Mouse (Mus musculus) liver, embryonic 14 days (tissue): Measurements from ENCODE around the gene Ppm1g. TPM values are rescaled to one million over a fixed set of nuclear protein-coding genes. Genes with fewer than 3 reads are reported as not detected.

Source experiments
- polyA plus RNA-seq: library from polyadenylated mRNA; depleted of rRNA; stranded (reverse); fragments of >200 nt; gene quantifications from 2 replicates; pipeline ENCODE4 v1.2.3, GENCODE M21; 2012; rRNA removed

Gene Ppm1g
- polyA plus RNA-seq: 123 and 129 TPM in 2 replicates

GRCm38 (mm10) chr5:31220448-31221303, at the start of gene Ppm1g:
Gene Ppm1g, minus strand, starts transcription at chr5:31220687.

DNA sequence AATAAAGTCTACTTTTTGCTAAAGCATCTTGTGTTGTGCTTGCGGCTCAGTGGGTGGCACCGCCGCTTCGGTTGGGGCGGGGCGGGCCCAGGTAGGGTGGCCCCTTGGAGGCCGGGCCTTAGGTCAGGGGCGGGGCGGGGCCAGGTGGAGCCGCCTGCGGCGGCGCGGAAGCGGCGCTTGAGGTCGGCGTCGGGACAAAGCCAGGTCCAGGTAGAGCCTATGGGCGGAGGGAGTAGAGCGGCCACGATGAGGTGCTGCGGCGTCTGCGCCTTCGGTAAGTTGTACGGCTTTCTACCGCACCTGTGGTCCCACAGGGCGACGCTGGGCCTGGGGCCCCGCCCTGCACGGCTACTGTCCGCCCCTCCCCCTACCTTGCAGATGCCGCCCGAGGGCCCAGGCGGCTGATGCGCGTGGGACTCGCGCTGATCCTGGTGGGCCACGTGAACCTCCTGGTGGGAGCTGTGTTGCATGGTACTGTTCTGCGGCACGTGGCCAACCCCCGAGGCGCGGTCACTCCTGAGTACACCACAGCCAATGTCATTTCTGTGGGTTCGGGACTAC, 31.1 kb upstream of the Ppm1g start, which contains the start of gene Krtcap3:
TSS of gene Krtcap3 (plus strand) at position 151 of the 561 bp plus-strand sequence.

GRCm38 (mm10) chr5:31240637-31241521, 20.4 kb upstream of the Ppm1g start, which contains the start of the genes Nrbp1 and Gm9970:
Gene Nrbp1, plus strand, starts transcription at chr5:31240864.
Gene Gm9970, minus strand, starts transcription at chr5:31241232.

DNA sequence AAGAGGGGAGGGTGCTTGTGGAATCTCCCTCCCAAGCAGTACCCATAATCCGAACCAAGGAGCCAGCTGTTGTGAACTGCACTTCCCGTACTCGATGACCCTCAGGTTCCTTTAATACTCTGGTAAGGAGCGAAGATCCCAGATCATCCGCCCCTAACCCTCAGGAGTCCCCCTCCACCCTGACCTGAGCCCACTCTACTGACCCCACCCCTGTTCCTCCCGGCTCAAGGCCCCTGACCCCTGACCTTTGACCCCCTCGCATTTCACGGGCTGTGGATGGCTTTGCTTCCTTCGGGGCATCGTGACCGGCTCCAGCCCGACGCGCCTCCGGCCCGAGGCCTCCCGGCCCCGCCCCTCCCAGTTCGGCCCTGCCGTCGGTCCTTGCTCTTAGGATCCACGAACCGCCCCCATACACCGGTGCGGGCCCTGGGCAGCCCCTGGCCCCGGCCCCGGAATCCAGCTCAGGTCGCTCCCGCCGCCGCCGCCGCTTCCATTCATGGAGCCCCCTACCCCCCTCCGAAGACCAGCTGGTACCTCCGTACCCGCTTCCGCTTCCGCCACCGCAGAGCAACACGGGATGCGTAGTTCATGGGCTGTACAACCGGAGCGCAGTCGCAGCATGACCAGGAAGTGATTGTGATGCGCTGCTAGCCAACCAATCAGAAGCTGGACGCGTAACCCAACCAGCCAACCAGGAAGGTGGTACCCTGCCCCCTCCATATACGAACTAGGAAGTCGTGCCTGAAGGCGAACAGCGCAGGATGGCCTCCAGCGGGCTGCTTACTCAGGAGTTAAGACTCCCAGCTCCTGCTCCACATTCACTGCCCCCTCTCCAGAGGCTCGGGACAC, 18.5 kb downstream of the Ppm1g start, which contains the start of gene Zfp513:
TSS of gene Zfp513 (minus strand) at position 562 of the 849 bp plus-strand sequence.

GRCm38 (mm10) chr5:31192939-31193630, 27.4 kb downstream of the Ppm1g start, which contains the start of the genes Snx17 and Eif2b4:
Gene Snx17, plus strand, starts transcription at chr5:31193227.
Gene Eif2b4, minus strand, starts transcription at chr5:31193430.

GRCm38 (mm10) chr5:31179766-31180630, 40.5 kb downstream of the Ppm1g start, which contains the start of the genes Gm29609 and Gtf3c2:
Gene Gm29609, minus strand, starts transcription at chr5:31179911.
Gene Gtf3c2, minus strand, starts transcription at chr5:31180144.

GRCm38 (mm10) chr5:31154152-31154553, 66.3 kb downstream of the Ppm1g start, which contains the start of gene Mpv17:
Gene Mpv17, minus strand, starts transcription at chr5:31154251.

Other genes starting within 250 kb of the Ppm1g start
- 26.4 and 31.3 TPM in 2 replicates for gene Atraid, start 172.4 kb downstream of the Ppm1g start, polyA plus RNA-seq
- 4.0 and 4.7 TPM in 2 replicates for gene Slc5a6, start 171.8 kb downstream of the Ppm1g start, polyA plus RNA-seq
- gene Cad, start 165.9 kb downstream of the Ppm1g start, polyA plus RNA-seq: 16.6 and 19.0 TPM in 2 replicates
- not detected in 2 replicates for gene Dnajc5g, start 114.4 kb downstream of the Ppm1g start, polyA plus RNA-seq
- gene Slc30a3, start 112.5 kb downstream of the Ppm1g start, polyA plus RNA-seq: 0.26 and 0.36 TPM in 2 replicates
- gene Trim54, start 104.0 kb downstream of the Ppm1g start, polyA plus RNA-seq: 0.31 TPM in 1 of 2 replicates, not detected in the other
- not detected in 2 replicates for gene Ucn, start 81.9 kb downstream of the Ppm1g start, polyA plus RNA-seq
- gene Mpv17, start 66.4 kb downstream of the Ppm1g start, polyA plus RNA-seq: 13.6 and 16.9 TPM in 2 replicates
- gene Gm29609, start 40.8 kb downstream of the Ppm1g start, polyA plus RNA-seq: 0.66 and 0.67 TPM in 2 replicates
- 27.1 and 34.5 TPM in 2 replicates for gene Gtf3c2, start 40.5 kb downstream of the Ppm1g start, polyA plus RNA-seq
- gene Snx17, start 27.5 kb downstream of the Ppm1g start, polyA plus RNA-seq: 21.9 and 25.8 TPM in 2 replicates
- gene Eif2b4, start 27.3 kb downstream of the Ppm1g start, polyA plus RNA-seq: 28.7 and 31.5 TPM in 2 replicates
- gene Zfp513, start 18.4 kb downstream of the Ppm1g start, polyA plus RNA-seq: 7.7 and 8.9 TPM in 2 replicates
- 27.8 and 31.3 TPM in 2 replicates for gene Nrbp1, start 20.2 kb upstream of the Ppm1g start, polyA plus RNA-seq
- gene Gm9970, start 20.5 kb upstream of the Ppm1g start, polyA plus RNA-seq: not detected in 2 replicates
- gene Krtcap3, start 31.0 kb upstream of the Ppm1g start, polyA plus RNA-seq: 3.9 and 4.7 TPM in 2 replicates
- gene Ift172, start 70.4 kb upstream of the Ppm1g start, polyA plus RNA-seq: 3.4 and 3.7 TPM in 2 replicates
- gene Fndc4, start 75.4 kb upstream of the Ppm1g start, polyA plus RNA-seq: 4.5 and 5.1 TPM in 2 replicates
- 15.1 and 17.6 TPM in 2 replicates for gene Gckr, start 76.8 kb upstream of the Ppm1g start, polyA plus RNA-seq
- gene Zfp512, start 231.7 kb upstream of the Ppm1g start, polyA plus RNA-seq: 9.2 and 10.1 TPM in 2 replicates